Mouse (Mus musculus) cerebral cortex, adult 2 months (tissue): ENCODE results near the gene Robo2.

ENCODE experiments used
- WGBS: fragments of 180-500 bp; shearing (Covaris S2); methylation state at CpG from one replicate; pipeline ENCODE4 v1.1.7; 2018; 5-methylcytosine and 5-hydroxymethylcytosine counted together

Gene Robo2

GRCm38 (mm10) chr16:74411481-74412251, at the start of gene Robo2:
TSS of gene Robo2 (minus strand) at chr16:74411825.
- WGBS: under 1% methylated on average over 42 of the region's 43 CpGs

DNA sequence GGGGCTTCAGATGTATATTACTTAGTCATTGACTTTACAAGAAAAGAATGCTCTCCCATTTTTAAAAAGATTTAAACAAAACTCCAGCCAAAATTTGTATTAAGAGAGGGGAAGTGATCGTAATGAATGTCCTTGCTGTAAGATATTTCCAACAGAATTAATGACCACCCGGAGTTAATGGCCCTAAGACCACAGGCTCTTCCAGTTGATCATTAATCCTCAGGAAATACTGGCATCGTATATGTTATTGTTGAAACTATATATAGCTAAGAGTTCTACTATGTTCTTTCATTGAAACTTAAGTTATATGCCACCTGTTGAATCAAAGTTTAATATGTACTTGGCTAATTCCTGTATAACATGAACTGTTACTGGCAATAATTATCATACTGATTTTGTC, 46.5 kb upstream of the Robo2 start:
- 88% methylated on average over 3 of the region's 3 CpGs for WGBS

DNA sequence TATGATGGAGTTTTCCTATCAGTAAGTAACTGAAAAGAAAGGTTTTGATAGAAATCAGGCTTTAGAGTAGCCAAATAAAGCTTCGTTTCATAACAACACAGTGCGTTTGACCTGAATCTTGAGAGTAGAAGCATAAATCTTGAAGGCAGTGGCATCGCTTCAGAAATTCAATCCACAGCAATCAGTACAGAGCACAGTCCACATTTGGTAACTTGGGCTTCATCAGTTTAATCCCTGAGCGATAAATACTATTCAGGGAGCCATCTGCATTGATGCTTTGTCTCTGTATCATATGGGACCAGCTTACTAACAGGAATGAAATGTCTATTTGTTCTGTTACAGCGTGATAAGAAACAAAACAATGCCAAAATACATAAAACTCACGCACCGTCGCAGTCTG, 46.1 kb upstream of the Robo2 start:
- WGBS: 80% methylated on average over 8 of the region's 8 CpGs

GRCm38 (mm10) chr16:74456808-74457470, 45.3 kb upstream of the Robo2 start:
- WGBS: 82% methylated on average over 5 of the region's 5 CpGs

DNA sequence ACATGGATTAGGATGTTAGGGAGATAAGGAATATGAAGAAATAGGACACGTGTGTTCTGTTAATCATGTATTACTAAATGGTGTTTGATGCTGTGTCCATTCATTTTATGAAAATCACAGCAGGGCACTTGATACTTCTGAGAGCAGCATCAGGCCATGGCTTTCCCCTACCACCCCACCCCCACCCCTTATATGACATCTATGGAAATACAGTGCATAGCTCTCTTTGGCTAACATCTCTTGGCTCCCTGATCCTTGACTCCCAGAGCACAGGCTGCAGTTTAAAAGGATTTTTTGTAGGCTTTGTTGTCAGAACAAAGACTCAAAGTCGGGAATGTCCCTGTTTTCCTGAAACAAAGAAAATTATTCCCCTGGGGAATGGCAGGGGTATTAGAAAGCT, 43.6 kb upstream of the Robo2 start:
- WGBS: 64% methylated on average over 2 of the region's 2 CpGs

- WGBS: 80% methylated on average over 4 of the region's 4 CpGs
Observed at GRCm38 (mm10) chr16:74448025-74448424, 36.4 kb upstream of the Robo2 start.

GRCm38 (mm10) chr16:74427071-74427470, 15.4 kb upstream of the Robo2 start:
- WGBS: 49% methylated on average over 2 of the region's 2 CpGs

GRCm38 (mm10) chr16:74420324-74420723, 8.7 kb upstream of the Robo2 start:
- WGBS: 82% methylated on average over 2 of the region's 2 CpGs

GRCm38 (mm10) chr16:74412471-74413291, 1.1 kb upstream of the Robo2 start:
- WGBS: 0% methylated on average over 20 of the region's 20 CpGs

DNA sequence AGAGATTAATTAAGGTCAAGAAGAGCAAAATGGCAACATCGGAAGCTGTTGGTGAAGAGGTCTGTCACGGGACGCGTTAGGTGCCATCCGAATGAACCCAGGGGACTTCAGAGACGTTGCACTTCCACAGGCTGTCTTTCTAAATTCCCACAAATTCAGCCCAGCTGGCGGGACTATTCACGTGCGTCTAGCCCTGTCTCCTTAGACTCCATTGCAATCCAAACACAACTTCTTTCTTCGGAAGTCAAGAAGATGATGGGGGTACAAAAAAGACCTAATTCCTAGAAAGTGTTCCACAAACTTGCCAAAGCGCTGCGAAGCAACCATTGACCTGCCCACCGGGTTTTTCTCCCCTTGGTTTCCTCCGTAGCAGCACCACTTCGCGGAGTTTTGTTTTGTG, 604 bp downstream of the Robo2 start:
- WGBS: under 1% methylated on average over 16 of the region's 16 CpGs

DNA sequence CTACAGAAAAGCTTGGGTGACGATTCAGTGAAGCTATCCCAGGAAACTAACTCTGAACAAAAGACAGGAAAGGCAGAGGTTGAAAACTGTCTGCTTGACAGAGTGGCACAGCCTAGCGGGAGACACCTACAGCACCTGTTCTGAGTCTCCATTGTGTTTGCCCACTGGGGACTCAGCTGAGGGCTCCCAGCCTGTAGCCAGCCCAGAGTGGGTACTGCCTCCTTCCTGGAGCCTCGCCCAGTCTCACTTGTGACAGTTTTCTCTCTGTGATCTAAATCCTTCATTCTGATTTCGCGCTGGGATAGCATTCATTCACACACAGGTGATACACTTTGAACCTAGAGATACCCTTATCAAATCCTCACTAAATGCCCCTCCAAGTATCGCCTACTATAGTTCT, 1.5 kb downstream of the Robo2 start:
- 17% methylated on average over 6 of the region's 6 CpGs for WGBS

DNA sequence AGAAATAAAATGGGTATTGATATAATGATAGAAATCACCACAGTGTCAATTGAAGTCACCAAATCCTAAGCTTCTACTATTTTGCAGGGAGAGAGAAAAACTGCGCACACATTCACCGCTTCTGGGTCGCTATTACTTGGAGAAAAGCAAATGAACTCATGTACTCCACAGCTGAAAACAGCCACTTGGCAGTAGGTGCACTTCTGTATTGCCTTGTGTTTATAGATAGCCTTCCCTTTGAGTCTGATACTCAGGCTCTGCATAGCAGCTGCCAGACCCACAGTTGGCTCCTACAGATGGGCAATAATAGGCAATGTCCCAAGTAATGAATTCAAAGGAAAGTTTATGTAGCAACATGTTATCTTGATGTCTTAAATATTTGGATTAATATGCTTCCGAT, 2.1 kb downstream of the Robo2 start:
- 44% methylated on average over 4 of the region's 4 CpGs for WGBS

- 45% methylated on average over 1 of the region's 1 CpGs for WGBS
Observed at GRCm38 (mm10) chr16:74408566-74408965, 3.1 kb downstream of the Robo2 start.

- 67% methylated on average over 2 of the region's 2 CpGs for WGBS
Observed at GRCm38 (mm10) chr16:74397291-74397690, 14.3 kb downstream of the Robo2 start.

DNA sequence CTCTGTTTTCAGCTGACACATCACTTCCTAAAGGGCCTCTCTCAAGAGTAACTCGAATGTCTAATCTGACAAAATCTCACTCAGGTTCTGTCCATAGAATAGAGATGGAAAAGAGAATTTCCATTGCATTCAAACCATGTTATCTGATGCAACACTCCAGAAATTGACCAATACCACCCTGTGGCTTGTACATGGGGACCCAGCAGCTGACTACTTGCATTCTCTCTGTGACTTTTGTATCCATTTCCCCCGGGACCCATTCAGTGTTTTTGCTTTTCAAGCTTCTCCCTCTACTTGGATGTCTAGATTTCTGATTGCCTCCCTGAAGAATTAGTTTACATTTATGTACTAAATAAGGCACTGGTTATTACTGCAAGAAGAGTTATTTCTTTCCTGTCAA, 15.9 kb downstream of the Robo2 start:
- 79% methylated on average over 2 of the region's 2 CpGs for WGBS

- 78% methylated on average over 2 of the region's 2 CpGs for WGBS
Observed at GRCm38 (mm10) chr16:74379458-74379857, 32.2 kb downstream of the Robo2 start.

DNA sequence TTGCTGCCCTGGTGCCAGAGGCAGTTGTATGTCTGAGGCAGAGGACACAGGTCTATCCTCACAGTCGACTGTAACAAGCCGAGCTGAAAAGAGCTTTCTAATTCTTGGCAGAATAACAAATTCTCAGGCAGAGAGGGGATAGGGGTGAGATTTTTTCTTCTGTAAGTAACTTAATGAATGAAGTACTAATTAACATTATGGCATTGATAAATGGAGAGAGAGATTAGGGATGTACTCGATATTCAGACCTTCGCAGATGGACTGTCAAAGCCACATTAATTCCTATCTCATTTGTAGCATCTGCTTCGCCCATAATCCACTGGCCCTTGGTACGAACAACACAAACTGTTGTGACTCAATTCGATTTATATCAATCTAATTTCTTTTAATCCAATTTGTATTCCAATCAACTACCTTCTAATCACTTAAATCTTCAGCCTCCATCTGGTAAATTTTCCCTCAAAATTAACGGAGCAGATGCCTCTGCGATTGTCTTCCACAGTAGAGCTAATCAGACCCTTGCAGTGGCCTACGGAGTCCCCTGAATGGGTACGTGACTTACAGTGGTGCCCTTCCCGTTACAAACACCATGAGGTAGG, 36.2 kb downstream of the Robo2 start:
- 72% methylated on average over 12 of the region's 12 CpGs for WGBS

GRCm38 (mm10) chr16:74374540-74374939, 37.1 kb downstream of the Robo2 start:
- WGBS: 64% methylated on average over 5 of the region's 5 CpGs

GRCm38 (mm10) chr16:74373407-74373806, 38.2 kb downstream of the Robo2 start:
- 72% methylated on average over 3 of the region's 3 CpGs for WGBS

GRCm38 (mm10) chr16:74372876-74373275, 38.7 kb downstream of the Robo2 start:
- 72% methylated on average over 1 of the region's 1 CpGs for WGBS

DNA sequence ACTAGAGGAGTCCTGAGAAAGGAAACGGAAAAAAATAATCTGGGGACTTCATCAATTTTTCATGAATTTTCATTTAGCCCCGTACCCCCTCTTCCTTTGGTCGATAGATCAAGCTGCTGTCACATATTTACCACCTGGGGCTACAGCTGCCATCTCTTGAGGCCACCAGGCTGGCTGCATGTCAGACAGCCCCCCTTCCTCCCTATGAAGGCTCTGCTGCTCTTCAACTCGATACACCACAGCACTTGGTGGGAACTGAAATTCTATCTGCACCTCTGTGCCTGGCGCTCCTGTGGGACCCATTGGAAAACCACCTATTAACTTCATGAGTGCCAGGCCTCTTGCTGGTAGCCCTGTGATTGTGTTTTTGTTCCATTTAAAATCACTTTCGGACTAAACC, 63.2 kb downstream of the Robo2 start:
- whole genome bisulfite sequencing: 70% methylated on average over 6 of the region's 6 CpGs
